Mouse (Mus musculus) gastrocnemius, adult 18-20 months (tissue): Measurements from ENCODE around the gene Ubiad1. TPM values are rescaled to one million over a fixed set of nuclear protein-coding genes. Genes with fewer than 3 reads are reported as not detected.

ENCODE experiments used
- DNase-seq: peaks from one replicate; pipeline ENCODE4 v3.0.0; 2021; ENCODE audit warnings: low spot score
- total RNA-seq, 2 experiments: library from RNA; stranded (reverse); gene quantifications; 2 replicates each; pipeline ENCODE4 v1.2.3; 2021

Ubiad1 gene
- total RNA-seq, 2 experiments from 2014 or later = 10.3 to 15.6 TPM

DNA sequence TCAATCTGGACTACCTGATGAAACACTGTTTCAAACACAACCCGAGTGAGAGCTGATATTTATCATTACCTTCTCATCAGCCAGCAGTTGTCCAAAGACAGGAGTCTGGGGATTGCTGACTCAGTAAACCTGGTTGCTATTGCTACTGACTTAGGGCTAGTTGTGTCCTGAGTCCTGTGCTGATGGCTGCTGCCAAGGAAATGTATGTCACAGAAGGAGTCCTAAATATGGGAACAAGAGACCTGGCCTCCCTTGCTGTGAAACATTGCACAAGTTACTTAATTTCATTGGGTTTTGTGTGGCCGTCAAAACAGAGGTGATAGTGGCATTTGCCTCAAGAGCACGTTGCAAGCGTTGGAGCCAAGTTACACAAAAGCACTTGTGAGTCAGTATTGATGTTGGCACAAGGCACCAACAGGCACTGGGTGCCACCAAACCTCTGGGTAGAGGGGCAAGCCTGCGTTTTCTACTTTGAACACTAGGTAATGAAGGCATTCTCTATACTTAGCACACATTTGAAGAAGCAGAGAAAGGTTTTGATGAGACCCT lies 11.0 kb upstream of the Ubiad1 start:
- no peak for DNase-seq

DNA sequence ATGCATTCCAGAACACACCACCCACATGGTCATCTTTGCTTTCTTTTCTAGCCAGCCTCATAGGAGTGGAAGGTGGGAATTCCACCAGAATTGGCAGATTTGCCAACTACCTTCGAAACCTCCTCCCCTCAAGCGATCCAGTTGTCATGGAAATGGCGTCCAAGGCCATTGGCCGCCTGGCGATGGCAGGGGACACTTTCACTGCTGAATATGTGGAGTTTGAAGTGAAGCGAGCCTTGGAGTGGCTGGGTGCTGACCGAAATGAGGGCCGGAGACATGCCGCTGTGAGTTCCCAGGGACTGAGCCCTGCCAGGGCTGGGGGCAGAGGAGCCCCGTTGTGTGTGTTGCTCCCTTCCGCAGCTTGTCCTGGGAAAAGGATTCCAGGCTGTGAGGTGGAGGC lies 9.1 kb upstream of the Ubiad1 start:
- DNase-seq = no peak

DNA sequence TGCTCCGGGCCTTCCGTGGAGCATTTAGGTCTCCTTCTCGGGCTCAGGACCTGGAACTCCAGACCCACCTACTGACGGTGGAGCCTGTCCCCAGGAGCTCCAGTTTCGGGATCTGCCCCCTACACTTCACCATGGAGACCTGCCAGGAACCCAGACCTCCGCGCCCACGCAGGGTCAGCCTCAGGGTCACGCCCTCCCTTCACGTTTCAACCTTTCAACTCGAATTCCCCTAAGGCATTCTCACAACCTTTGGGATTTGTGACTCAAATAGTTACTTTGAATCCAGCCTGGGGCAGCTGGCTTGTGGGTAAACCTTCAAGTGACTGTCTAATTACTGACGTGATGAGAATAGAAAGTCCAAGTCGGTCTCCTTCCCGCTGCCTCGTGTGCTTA lies 4.3 kb upstream of the Ubiad1 start:
- DNase-seq = peak; percentile 30

DNA sequence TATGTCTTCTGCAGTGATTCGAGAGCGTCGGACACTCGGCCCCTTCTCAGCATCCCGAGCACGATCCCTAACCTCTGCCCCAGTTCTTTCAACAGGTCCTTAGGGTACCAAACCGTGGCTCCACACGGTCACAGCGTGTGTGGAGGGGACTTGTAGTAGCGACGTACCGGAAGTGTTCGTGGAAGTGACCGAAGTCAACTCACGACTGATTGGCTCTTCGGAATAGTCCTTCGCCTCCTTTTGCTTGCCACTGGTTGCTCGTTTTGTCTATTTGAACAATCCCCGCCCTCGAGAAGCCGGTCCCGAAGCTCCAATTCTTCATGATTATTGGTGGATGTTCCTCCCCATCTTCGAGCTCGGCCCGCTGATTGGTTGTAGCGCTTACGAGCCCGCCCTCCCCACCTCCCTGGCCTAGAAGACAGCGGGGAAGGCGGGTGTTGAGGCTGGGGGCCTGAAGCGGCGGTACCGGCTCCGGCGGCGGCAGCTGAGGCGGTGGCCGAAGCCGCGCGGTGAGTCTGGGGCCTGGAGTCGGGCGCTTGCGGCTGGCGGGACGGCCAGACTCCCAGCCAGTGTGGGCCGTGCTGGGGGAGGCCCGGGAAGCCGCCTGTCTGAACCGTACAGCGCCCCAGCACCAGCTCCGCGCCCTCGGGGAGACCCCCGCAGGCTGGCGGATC lies 3.7 kb upstream of the Ubiad1 start, which contains the start of gene Mtor:
TSS of gene Mtor (plus strand) at position 433 of the 674 bp plus-strand sequence.
- peak; percentile 97 for DNase-seq

DNA sequence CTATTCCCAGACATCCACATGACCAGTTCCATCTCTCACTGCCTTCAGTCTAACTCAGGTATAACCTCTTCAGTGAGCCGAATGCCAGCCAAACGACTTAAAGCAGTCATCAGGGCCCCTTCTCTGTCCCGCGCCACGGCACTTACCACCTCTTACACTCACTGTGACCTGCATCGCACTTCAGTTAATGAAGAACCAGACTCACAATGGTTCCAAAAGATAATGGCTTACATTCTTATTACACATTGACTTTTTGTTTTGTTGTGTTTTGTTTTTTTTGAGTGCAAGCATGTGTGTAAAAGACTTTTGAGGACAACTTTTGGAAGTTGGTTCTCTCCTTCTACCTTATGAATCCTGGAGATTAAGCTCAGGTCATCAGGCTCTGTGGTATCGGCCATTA lies 2.0 kb downstream of the Ubiad1 start:
- DNase-seq = no peak

DNA sequence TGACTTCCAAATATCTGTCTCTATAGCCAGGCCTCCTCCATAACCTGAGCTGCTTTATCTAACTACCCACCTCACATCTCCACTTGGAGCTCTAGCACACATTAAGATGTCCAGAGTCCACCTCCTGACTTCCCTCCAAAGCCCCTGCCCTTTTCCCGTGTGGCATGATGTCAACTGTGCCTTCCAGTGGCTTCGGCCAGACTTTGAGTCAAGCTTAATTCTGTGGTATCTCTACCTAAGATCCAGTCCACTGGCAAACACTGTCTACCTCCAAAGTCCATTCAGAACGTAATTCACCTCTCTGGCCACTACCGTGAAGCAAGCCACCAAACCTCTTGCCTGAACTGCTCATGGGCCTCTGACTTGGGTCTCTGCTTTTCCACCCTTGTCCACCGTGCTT lies 2.6 kb downstream of the Ubiad1 start:
- no peak for DNase-seq

DNA sequence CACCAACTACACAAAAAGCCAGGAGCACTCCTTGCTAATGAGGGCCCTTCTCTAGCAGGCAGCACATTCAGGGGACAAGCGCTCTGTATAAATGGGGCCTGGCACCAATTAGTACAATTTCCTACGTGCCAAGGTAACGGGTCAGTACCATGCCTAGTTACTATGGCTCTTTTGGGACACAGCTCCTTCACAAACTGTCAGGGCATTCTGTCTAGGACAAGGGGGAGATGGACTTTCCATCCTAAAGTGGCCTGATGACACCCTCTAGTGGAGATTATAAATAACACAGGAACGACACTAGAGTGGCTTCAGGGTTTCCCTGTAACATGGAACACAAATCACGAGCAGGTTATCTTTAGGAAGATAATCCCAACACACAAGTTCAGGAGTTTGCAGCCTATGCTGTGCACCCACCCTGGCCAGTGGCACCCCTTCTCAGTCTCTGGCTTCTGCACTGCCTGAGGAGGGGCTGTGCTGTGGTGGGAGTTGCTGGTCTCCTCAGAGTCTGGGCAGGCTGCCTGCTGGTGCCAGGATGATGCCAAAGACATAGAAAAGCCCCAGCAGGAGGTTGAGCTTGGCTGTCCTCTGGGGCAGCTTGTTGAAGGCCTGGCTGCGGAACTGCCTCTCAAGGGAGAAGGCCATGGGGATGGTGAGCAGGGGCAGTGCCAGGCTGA lies 8.8 kb downstream of the Ubiad1 start:
- DNase-seq = no peak

DNA sequence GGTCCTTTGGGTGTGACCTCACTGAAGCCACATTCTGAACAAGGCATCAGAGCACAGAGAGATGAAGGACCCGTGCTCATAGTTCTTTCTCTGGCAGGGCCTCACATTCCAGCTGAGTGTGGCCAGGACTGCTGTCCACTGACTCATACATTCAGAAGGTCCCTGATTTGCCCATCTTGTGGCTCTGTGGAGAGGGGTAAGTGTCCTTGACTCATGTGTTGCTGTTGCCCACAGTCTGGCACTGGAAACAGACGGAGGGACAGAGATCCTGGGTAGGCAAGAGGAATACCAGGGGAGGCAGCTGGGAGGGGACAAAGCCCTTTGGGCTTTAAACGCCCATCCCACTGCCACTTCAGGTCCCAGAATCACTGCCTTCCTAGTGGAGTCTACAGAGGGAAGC lies 9.5 kb downstream of the Ubiad1 start:
- DNase-seq = no peak

DNA sequence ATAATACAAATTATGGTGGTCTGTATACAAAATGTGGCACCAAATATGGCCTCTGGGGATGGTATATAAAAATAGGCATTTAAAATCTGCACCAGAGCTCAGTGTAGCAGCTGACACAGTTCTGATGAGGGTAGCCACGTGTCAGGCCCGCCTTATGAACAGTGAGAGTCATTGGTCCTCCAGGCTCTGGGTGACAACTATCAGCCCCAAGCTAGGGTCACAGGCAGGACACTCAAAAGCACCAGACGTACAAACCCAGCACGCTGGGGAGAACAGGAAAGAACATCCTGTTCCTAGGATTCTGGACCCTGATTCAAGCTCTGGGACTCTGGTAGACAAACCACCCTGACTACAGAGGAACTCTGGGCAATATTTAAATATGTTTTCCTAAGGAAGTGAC lies 10.0 kb downstream of the Ubiad1 start:
- DNase-seq = peak; percentile 48

DNA sequence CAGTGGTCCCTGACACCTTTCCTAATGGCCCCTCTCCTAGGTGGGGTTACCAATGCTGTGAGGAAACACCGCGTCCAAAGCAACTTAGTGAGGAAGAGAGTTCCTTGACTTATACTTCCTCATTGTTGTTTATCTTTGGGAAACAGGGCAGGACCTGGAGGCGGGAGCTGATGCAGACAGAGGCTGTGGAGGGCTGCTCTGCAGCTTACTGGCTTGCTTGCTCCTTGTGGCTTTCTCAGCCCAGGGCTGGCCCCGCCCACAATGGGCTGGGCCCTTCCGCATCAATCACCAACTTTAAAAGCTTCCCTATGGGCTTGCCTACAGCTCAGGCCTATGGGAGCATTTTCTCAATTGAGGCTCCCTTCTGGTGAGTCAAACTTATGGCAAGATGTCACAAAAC lies 10.8 kb downstream of the Ubiad1 start:
- no peak for DNase-seq

DNA sequence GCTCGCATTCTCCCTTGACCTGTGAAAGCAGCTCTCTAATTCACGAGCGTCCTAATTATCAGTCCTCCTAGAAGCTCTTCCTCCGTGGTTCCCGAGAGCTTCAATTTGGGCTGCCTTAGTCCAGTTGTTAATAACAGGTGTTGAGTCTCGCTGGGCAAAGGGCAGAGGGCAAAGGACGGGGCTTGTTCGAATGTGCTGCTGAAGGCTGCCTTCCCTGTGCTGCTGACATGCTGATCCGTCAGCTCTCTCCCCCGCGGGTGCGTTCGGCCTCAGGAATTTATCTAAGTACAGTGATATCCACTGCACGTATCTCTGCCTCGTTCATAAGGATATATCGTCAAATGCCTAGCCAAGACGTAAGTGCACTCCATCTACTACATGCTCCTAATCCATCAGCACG lies 11.2 kb downstream of the Ubiad1 start:
- no peak for DNase-seq

DNA sequence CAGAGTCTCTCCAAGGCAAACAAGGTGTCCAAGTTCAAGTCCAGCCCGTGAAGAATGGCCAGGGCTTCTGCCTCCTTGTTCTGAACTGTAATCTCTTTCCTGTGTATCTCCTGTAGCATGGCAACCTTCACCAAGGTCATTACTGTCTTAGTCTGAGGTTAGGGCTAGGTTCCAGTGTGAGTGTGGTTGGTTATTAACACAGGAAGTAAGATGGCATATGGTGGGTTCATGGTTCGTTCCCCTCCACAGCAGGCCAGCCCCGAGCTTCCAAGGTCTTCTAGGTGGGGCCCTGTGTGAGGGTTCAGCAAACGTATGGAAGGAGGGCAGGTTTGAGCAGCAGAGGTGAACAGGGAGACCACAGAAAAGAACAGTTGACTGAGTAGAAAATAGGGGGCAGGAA lies 12.1 kb downstream of the Ubiad1 start:
- no peak for DNase-seq

DNA sequence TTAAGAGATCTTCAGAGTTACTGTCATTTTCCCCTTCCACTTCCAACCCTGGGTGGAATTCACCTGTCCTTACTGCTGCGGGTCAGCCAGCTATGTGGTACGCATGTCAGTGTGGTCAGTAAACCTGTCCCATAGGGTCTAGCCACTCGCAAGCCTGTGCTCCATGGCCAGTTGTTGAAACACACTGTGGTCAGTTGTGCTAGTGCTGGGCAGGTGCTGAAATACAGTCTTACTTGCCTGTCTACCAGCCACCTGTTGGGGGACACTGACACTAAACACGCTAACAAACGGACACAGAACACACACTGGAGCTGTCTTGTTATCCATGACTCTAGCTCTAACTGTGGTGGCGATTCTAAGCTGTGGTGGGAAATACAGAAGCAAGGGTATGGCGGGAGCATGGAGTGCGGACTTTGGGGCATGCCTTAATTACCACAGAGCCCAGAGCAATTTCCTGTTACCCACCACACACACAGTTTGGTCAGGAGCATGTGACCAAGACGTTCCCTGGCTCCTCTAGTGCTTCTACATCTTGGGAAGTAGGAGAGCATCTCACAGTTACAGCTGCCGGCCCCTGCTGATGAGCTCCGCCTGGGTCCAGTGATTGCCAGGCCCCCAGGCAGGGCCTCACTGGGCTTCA lies 13.6 kb downstream of the Ubiad1 start:
- DNase-seq = no peak

DNA sequence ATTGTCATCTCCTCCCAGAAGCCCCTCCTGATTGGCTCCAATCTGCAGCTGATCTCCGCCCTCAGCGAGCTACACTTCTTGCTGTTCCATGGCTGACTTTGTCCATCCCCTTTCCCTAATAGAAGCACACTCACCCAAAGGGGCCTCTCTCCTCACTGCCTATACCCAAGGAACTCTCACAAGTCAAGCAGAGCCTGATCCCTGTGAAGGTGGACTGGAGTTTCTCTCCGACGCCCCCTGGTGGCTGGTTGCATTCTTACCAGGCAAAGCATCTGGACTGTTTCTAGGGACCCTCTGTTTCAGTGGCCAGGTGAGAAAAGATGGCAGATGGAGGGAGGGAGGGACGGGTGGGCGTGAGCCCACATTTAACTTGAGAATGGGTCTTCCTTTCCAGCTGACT lies 14.9 kb downstream of the Ubiad1 start:
- peak; percentile 64 for DNase-seq

DNA sequence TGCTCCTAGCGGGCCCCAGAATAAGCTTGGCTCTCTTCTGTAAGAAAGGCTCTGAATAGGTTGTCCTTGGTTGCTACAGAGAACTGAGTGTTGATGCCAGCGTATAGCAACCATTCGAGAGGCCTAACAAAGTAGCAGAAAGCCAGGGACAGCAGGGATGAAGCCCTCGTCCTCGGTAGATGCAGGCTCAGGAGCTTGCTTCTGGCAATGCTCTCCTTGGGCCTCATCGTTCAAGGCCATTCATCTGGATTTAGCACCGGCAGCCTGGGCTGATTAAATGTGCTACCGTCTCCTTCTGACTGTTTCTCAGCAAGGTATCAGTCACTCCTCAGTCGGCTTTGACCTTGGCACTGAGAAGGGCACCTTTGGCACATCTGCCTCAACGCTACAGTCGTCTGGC lies 15.4 kb downstream of the Ubiad1 start:
- DNase-seq = no peak

DNA sequence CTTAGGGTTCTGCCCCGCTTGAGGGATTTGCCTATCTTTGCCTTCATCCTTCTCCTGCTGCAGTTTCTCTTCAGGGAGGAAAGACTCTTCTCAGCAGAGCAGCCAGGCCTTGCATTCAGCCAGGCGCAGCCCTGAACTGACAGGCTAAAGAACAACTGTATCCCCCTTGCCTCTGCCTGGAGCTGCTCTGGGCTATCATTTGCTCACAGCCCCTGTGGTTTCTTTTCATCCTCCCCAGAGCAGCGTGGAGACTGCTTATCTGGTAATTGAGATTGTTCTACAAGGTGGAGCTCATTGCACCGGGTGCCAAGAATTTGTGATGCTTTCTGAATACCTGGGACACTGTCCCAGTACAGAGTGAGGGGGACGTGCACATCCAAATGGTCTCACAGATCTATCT lies 16.0 kb downstream of the Ubiad1 start:
- no peak for DNase-seq

DNA sequence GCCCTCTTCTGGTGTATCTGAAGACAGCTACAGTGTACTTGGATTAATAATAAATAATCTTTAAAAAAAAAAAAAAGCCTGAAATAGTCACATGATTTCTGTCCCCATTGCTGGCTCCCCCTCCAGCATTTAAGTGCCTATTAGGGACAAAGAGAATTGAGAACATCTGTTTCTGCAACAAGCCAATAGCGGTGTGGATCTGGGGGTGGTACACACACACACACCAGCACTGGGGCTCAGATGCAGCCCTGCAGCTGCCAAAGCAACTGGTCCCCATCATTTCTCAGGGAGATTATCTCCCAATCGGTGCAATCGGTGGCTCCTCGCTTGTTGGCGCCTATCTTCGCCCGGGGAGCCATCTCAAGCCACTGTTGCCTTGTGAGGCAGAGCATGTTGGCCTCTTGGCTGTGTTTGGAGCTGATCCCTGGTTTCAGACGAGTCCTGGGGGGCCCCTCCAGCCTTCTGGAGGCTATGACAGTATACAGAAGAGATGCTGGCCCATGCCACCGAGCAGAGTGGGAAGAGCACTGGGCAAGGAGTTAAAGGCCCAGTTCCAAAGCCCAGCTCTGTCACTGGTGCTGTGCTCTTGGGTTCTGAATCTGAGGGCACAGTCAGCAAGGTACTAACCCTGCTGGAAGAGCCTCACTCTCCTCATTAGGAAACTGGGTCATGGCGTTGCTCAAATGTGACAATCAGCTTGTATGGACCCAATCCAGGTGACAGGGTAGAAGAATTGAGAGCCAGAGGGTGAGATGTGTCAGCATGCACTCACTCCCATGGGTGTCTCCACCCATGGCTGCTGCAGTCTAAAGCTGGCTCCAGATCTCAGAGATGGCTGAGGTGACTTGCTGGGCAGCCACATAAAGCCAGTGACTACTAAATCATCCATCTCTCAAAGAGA lies 17.4 kb downstream of the Ubiad1 start:
- DNase-seq = peak; percentile 59

DNA sequence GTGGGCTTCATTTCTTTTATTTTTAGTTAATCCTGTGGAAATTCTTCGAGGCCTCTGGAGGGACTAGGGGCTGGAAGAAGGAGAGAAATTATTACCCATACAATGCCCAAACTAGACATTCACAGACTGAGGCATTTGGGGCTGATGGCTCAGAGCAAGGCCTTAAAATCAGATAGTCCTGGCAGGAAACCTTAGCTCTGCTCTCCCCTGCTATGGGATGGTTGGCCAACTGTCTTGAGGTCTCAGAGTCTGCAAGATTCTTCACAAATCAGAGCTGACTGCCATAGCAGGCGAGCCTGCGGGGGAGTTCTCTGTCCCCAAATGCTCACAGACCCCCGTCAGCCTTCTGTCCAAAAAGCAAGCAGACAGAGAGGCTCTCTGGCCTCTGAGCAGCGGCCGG lies 27.0 kb downstream of the Ubiad1 start:
- no peak for DNase-seq

DNA sequence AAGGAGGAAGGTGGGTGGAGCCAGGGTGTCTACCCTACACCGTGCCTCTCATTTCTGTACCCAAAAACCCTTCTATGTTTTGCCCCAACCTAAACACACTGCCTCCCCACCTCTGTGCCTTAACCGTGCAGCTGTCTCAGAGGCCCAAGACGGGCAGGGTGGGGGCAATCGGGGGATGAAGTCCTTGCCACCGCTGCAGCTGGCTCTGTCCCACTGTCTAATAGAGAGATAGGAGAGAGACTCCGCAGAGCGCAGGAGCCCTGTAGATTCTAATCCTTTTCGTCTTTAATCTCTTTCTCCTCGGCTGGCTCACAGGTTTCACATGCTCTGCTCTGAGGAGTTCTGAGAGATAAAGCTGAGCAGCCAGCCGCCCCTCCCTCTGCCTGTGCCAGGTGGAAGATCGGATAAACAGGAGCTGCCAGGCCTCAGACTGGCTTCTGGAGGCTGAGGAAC lies 27.5 kb downstream of the Ubiad1 start:
- DNase-seq = no peak

DNA sequence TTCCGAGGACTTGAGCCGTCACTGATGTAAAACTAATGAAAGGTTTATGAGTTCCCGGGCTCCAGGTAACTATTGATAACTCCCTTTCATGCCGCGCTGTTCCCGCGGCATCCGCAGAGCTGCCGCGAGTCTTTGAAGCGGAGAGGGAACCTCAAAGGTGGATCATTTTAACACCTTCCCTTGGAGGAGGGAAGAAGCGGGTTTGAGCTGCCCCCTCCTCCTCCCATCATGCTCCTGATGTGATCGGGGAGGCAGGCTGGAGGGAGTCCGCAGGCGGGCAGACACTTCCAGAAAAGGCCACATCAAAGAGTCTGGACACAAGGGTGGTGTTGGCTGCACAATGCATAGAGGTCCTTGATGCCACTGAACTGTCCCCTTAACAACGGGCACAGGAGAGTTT lies 29.0 kb downstream of the Ubiad1 start:
- DNase-seq = no peak

DNA sequence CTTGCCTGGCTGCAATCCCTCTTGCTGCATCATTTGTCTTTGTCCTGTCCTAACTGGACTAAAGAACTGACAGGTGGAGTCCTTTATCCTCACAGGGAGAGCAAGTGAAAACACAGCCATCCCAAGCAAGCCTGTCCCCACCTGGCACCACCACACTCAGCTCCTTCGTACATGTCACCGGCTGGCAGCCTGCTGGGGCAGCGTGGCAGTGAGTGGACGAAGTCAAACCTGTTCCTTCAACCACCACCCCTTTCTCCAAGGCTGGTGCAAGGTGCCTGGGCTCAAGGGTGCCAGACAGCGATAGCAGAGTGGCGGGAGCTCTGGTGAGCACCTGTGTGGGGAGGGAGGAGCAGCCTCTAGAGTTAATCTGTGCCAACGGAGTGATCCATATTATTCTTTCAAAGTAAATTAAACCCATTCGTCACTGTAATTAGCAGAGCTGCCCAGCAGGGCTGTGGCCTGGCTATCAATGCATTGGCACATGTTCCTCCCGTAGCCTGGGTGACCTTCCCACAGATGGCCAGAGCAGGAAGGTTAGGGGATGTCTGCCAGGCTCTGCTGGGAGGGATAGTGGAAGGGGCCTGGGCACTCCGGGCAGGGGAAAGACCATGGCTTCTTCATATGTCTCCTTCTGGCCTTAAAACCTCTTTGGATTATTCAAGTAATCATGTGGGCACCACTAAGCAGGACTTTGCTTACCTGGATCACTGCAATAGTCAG lies 36.2 kb downstream of the Ubiad1 start:
- DNase-seq = no peak
